Mouse (Mus musculus): ENCODE data around the gene Gm21627. TPM values are rescaled to one million over a fixed set of nuclear protein-coding genes. Genes with fewer than 3 reads are reported as not detected.
"Not testable (repeated sequence)": the region's sequence is repeated elsewhere in the genome, so short reads cannot be mapped to it uniquely, and the experiment has no call there.

Gene Gm21627
- polyA plus RNA-seq (2012; rRNA removed): not detected in 2 replicates

DNA sequence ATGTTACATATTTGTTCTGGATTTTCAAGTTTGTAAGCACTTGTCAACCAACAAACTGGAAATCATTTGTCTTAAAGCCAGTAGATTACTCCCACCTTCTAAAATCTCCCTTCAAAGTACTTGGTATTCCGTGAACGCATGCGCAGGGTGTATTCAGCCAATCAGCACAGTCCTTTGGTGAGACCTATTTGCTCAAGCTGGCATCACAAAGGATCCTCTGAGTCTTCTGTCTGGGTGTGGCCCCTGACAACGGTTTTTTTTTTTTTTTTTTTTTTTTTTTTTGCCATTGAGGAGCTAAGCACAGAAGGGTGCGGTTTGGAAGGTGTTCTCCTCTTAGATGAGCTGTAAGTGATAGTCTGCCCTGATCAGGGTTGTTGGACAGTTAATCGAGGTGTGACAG, at the start of gene Gm21627:
Gene Gm21627, plus strand, starts transcription at position 301 of the 400 bp plus-strand sequence.
- not testable (repeated sequence) for H3K27ac ChIP-seq (ENCODE audit: insufficient read depth, low read depth, low read length); H3K4me3 ChIP-seq (ENCODE audit: low read depth, low read length); H3K36me3 ChIP-seq (ENCODE audit: control insufficient read depth, insufficient read depth, low read length); H3K27me3 ChIP-seq (ENCODE audit: control insufficient read depth, insufficient read depth, low read length); H3K4me1 ChIP-seq (ENCODE audit: control insufficient read depth, insufficient read depth, insufficient read length, low read length)
- no CpG with 5 or more reads among the region's 6 CpGs for WGBS

Data from small intestine, adult 2 months (tissue).